Mouse (Mus musculus) monocyte, adult 2 months (primary cell): ENCODE results near the gene Slc3a2.
A peak's percentile ranks its signal among the peaks of the same experiment; 100 is the strongest.

ENCODE experiments used
- DNase-seq, 2 experiments: peaks; one replicate each; pipeline ENCODE4 v3.0.0; 2022; ENCODE audit warnings: low spot score in 2 of 2, low read depth in 1 of 2

Slc3a2 gene

GRCm38 (mm10) chr19:8711949-8712869, 11.0 kb downstream of the Slc3a2 start:
- no peak for DNase-seq

- DNase-seq = no peak
These were observed 11.7 kb downstream of the Slc3a2 start for GRCm38 (mm10) chr19:8711506-8711905.

GRCm38 (mm10) chr19:8710057-8710456, 13.1 kb downstream of the Slc3a2 start:
- no peak for DNase-seq

GRCm38 (mm10) chr19:8708954-8709353, 14.2 kb downstream of the Slc3a2 start:
- no peak for DNase-seq

- no peak for DNase-seq
These were observed 16.2 kb downstream of the Slc3a2 start for GRCm38 (mm10) chr19:8706930-8707329.

GRCm38 (mm10) chr19:8706132-8706667, 17.0 kb downstream of the Slc3a2 start:
- DNase-seq = no peak

- no peak for DNase-seq
These were observed 18.0 kb downstream of the Slc3a2 start for GRCm38 (mm10) chr19:8705026-8705708.

GRCm38 (mm10) chr19:8703571-8703970, 19.6 kb downstream of the Slc3a2 start:
- DNase-seq = no peak

- DNase-seq = no peak
These were observed 20.7 kb downstream of the Slc3a2 start for GRCm38 (mm10) chr19:8702458-8702857.

GRCm38 (mm10) chr19:8699652-8700051, 23.5 kb downstream of the Slc3a2 start:
- DNase-seq = no peak

- no peak for DNase-seq
These were observed 27.8 kb downstream of the Slc3a2 start for GRCm38 (mm10) chr19:8695330-8695729.

- DNase-seq = no peak
These were observed 30.4 kb downstream of the Slc3a2 start for GRCm38 (mm10) chr19:8692740-8693139.

GRCm38 (mm10) chr19:8691871-8692539, 31.2 kb downstream of the Slc3a2 start:
- no peak for DNase-seq

GRCm38 (mm10) chr19:8683627-8684026, 39.5 kb downstream of the Slc3a2 start:
- no peak for DNase-seq

- DNase-seq = peak in 1 of 2 experiments; percentile 42
These were observed 40.2 kb downstream of the Slc3a2 start for GRCm38 (mm10) chr19:8682996-8683395.

- DNase-seq = no peak
These were observed 41.4 kb downstream of the Slc3a2 start for GRCm38 (mm10) chr19:8681633-8682362.

- no peak for DNase-seq
These were observed 44.0 kb downstream of the Slc3a2 start for GRCm38 (mm10) chr19:8679031-8679779.

GRCm38 (mm10) chr19:8673336-8674063, 49.7 kb downstream of the Slc3a2 start:
- DNase-seq = no peak

- no peak for DNase-seq
These were observed 50.3 kb downstream of the Slc3a2 start for GRCm38 (mm10) chr19:8672859-8673258.
